Mouse (Mus musculus): ENCODE measurements around the gene Arrb1.

Gene Arrb1

DNA sequence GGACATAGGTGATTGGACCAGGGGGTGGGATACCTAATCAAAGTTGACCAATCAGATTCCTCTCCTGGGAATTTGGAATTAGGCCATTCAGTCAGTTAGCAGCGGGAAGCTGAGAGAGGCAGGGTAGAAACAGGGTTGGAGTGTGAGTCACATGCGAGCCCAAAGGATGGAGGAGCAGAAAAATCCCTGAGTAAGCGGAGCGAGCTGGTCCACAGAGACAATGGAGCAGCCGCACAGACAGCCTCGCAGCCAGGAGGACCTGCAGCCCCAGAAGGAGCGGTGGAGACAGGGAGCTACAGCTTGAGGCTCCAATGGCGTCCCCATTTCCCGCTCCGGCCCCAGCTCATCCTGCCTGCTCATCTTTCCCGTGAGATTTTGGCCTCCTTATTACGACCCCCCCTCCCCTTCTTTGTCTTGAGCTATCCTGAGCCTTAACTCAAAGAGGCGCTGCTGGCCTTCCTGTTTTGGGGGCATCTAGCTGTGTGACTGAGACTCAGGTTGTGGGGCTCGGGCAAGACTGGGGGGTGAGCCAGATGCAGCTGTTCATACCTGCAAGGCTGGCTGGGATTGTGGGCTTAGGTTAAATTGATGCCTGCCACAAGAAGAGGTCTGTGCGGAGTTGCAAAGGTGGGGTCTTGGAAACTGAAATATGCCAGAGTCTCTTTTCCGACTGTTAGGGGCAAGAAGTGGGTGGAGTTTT lies 44.4 kb downstream of the Arrb1 start:
- no peak for DNase-seq (ENCODE audit: low read depth, low spot score)

DNA sequence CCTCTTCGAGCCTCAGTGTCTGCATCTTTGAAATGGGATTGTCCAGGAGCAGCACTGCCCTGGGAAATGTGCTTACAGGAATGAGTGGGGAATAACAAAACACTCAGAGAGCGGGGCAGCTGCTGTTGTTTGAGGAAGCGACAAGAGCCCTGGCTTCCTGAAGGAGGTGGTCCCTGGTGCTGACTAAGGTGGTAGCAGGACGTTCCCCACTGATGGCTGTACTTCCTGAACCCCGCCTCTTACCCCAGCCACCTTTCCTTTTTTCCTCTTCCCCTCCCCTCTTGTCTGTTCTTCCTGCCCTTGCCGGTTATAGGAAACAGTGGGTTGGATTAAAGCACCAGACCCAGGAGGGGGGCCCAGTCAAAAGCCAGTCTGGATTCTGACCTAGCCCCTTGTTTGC lies 45.0 kb downstream of the Arrb1 start:
- no peak for DNase-seq (ENCODE audit: low read depth, low spot score)

GRCm38 (mm10) chr7:99582306-99582705 lies 47.0 kb downstream of the Arrb1 start:
- DNase-seq (ENCODE audit: low read depth, low spot score) = no peak

DNA sequence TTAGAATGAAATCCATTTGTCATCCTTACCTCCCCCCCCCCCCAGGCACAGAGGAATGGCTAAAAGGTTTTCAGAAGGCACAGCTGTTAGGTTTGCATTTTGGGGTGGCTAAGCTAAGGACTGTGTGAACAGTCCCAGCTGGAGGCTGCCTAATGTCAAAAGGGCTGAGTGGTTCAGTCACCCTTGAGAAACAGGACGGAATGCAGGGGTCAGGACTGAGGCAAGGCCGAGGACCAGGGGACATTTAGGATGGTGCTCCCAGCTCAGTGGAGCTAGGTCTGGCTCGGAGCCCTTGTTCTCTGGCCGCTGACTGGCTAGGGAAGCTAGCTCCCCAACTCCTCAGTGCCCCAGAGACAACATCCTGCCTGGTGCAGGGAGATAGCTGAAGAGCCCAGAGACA lies 47.6 kb downstream of the Arrb1 start:
- DNase-seq (ENCODE audit: low read depth, low spot score) = no peak

DNA sequence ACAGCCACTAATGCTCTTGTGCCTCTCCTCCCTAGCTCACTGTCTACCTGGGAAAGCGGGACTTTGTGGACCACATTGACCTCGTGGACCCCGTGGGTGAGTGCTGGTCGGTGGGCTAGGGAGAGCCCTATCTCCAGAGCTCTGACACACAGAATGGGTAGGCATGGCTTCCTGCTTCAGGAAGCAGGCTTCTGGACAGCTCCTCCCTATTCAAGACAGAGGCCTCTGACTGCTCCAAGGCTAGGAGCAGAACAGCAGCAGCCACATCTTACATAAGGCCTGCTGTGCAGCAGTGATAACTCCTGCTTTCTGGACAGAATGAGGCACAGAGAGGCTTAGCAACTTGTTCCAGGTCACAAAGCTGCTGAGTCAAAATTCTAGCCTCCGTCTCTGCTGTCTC lies 48.4 kb downstream of the Arrb1 start:
- DNase-seq (ENCODE audit: low read depth, low spot score) = no peak

- no peak for DNase-seq (ENCODE audit: low read depth, low spot score)
These were observed 50.7 kb downstream of the Arrb1 start for GRCm38 (mm10) chr7:99585976-99586375.

DNA sequence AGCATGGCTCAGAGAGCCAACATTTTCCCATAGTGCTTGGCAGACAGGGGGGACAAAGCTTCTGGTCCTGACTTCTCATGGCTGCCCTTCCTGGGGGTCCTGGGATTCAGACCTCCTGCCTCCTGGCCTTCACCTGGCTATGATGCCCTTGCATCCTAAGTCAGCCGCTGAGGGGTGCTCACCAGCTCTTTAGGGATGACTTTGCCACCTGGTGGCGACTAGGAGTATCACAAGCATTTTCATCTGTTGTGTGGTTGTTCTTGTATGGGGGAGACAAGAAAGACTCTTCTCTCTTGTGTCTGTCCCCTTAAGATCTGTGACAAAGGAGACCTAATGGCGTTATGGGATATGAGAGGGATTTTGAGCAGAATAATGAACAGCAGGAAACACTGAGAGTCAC lies 54.8 kb downstream of the Arrb1 start:
- DNase-seq (ENCODE audit: low read depth, low spot score) = peak; percentile 82

DNA sequence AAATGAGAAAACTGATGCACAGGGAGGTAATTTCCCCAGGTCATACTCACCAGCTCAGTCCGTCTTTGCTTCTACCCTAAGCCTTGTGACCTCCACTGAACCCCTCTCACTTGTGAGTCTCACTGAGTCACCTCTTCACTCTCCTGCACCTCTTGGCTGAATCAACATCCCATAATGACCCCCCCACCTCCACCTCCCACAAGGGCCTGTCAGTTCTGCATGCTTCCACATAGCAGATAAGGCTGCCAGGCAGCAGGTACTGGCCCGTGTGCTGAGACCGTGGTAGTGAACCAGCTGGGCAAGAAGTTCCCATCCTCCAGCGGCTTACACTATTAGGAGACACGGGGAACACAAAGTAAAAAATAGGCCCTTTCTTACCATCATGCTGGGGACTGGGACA lies 55.4 kb downstream of the Arrb1 start:
- no peak for DNase-seq (ENCODE audit: low read depth, low spot score)

GRCm38 (mm10) chr7:99592669-99593068 lies 57.4 kb downstream of the Arrb1 start:
- no peak for DNase-seq (ENCODE audit: low read depth, low spot score)

- no peak for DNase-seq (ENCODE audit: low read depth, low spot score)
These were observed 58.9 kb downstream of the Arrb1 start for GRCm38 (mm10) chr7:99593868-99594803.

DNA sequence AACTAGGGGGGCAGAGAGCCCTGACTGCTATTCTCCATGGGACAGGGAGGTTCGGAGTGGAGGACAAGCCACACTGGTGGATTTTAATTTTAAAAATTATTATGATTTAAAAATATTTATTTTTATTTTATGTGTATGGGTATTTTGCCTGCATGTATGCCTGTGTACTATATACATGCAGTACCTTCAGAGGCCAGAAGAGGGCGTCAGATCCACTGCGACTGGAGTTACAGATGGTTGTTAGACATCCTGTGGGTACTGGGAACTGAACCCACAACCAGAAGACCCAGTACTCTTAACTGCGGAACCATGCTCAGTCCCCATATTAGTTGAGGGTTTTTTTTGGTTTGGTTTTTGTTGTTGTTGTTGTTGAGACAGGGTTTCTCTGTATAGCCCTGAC lies 63.5 kb downstream of the Arrb1 start:
- peak; percentile 18 for DNase-seq (ENCODE audit: low read depth, low spot score)

DNA sequence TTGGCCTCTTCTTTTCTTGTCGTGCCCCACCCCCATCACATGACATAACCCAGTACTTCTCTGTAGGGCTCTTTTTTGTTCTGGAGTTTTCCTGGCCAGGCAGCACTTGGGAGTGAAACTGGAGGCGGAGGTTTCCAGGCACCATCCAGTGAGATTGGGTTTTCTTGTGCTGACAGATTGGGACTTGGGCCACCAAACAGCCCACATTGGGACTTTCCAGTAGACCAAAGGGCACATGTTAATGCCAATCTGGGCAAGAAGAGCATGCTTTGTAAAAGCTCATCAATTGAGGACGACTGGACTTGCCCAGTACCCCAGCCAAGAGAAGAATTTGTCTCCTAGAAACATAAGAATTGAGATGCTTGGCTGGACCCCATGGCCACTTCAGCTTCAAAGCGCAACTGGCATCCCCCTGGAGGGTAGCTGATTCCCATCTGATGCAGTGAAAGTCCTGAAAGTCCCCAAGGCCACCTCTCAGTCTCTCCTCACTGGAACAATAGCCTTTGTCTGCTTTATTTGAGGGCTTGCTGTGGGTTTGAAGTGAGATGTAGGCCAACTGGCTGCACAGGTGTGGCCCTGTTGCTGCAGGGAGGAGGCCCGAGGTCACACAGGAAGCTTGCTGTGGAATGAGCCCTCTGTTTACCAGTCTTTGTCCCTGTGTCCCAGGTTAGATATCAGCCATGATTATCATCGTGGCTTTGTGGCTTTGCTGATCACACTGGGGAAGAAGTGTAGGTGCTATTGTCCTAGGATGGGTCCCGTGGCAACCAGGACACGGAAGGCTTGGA lies 68.8 kb downstream of the Arrb1 start:
- no peak for DNase-seq (ENCODE audit: low read depth, low spot score)

GRCm38 (mm10) chr7:99605058-99605457 lies 69.8 kb downstream of the Arrb1 start:
- no peak for DNase-seq (ENCODE audit: low read depth, low spot score)

- DNase-seq (ENCODE audit: low read depth, low spot score) = no peak
These were observed 71.0 kb downstream of the Arrb1 start for GRCm38 (mm10) chr7:99606303-99606702.

DNA sequence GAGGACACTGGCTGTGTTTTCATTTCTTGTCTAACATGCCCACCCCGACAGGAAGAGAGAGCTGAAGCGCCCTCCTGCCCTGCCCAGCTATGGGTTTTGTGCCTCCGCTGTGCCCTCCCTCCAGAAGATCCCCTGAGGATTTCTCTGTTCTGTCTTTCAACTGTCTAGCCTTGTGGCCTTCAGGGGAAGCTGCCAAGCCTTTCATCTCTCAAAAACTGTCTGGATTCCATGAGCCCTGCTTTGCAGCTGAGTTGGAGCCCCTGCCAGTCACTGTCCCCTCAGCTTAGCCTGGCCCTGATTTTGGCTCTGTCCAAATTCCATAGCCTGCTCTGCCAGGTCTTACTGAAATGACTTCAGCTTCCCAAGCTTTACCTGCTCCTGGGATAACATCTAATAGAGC lies 71.5 kb downstream of the Arrb1 start:
- no peak for DNase-seq (ENCODE audit: low read depth, low spot score)

GRCm38 (mm10) chr7:99607632-99608031 lies 72.4 kb downstream of the Arrb1 start:
- DNase-seq (ENCODE audit: low read depth, low spot score) = no peak

GRCm38 (mm10) chr7:99618264-99618663 lies 83.0 kb downstream of the Arrb1 start:
- peak; percentile 18 for DNase-seq (ENCODE audit: low read depth, low spot score)

DNA sequence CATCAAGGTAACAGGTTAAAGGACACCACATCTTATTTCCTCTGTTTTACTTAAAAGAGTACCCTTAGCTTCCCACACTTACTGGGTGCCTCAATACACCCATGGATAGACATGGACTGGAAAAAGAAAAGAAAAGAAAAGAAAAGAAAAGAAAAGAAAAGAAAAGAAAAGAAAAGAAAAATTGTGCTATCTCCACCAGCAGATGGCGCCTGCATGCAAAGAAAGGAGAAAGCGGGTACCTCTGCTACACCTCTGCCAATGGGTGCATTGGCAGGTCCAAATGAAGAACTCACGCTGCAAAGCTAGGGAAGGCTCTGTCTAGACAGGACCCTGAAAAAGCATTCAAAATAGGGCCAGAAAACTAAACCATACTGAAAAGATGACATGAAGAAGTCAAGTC lies 83.6 kb downstream of the Arrb1 start:
- peak; percentile 59 for DNase-seq (ENCODE audit: low read depth, low spot score)

GRCm38 (mm10) chr7:99625722-99626375 lies 90.6 kb downstream of the Arrb1 start:
- peak; percentile 87 for DNase-seq (ENCODE audit: low read depth, low spot score)

GRCm38 (mm10) chr7:99626376-99627270 lies 91.4 kb downstream of the Arrb1 start, which contains the start of gene Tpbgl:
Tpbgl (minus strand) TSS chr7:99627103.
- peak; percentile 48 for DNase-seq (ENCODE audit: low read depth, low spot score)

All from CD4-positive, CD25-positive, alpha-beta regulatory T cell, adult 2 months (primary cell).